In genomic region chr7:58658790-58659405, GRCm38 (mm10) we compare ENCODE assay signal across 8 mouse cellular contexts. TPM values are rescaled to one million over a fixed set of nuclear protein-coding genes. Genes with fewer than 3 reads are reported as not detected.
DNase-seq lines count a peak whose midpoint lies in the region; ATAC-seq and TF ChIP-seq lines count a peak whose summit lies in the region.

No protein-coding gene starts in this region.

- H3K79me3 ChIP-seq in C2C12 (ENCODE audit: low read depth) = peaks cover 17% of the 10 kb centered on the region

- H3K4me2 ChIP-seq in heart, embryonic 15.5 days = peak overlapping the region; percentile 92

- DNase-seq in T-cell, adult 2 months (ENCODE audit: low spot score) = no peak
- no peak for DNase-seq in layer of hippocampus, adult 9-11 months

- peak overlapping the region; percentile 52 for H3K4me3 ChIP-seq in erythroblast, embryonic 14.5 days (replicated peaks)
- H3K4me3 ChIP-seq in C2C12 (ENCODE audit: insufficient read depth, poor library complexity, severe bottlenecking) (peak overlapping the region; percentile 43), macrophage (ENCODE audit: inconsistent target) (peak overlapping the region; percentile 42)
- H3K4me3 ChIP-seq in heart, embryonic 15.5 days = peak overlapping the region; percentile 75

- peaks cover 2% of the 10 kb centered on the region; the same call in 1 of the 2 replicates for H3K4me1 ChIP-seq in erythroblast, embryonic 14.5 days (ENCODE audit: control insufficient read depth)
- peaks cover 5% of the 10 kb centered on the region; the same call in 1 of the 2 replicates for H3K4me1 ChIP-seq in heart, embryonic 15.5 days (replicated peaks)

- TF ChIP-seq CTCF in C2C12 (IDR thresholded peaks at IDR 0.05; ENCODE audit: control insufficient read depth, insufficient read depth, insufficient read length) = no peak

- peaks cover 19% of the 10 kb centered on the region for H3K27me3 ChIP-seq in erythroblast, embryonic 14.5 days (ENCODE audit: control insufficient read depth)
- no peaks in the 10 kb centered on the region for H3K27me3 ChIP-seq in C2C12 (ENCODE audit: control insufficient read depth, insufficient read depth, insufficient read length)
- no peaks in the 10 kb centered on the region for H3K27me3 ChIP-seq in heart, embryonic 15.5 days

- WGBS in heart, embryonic 15.5 days = 26% methylated on average over 14 of the region's 14 CpGs
- WGBS in macrophage (ENCODE audit: missing documents) = 22% methylated on average over 14 of the region's 14 CpGs

- peak overlapping the region; percentile 48 for H3ac ChIP-seq in C2C12 (ENCODE audit: control insufficient read depth, insufficient read length, low read depth)

- H3K9ac ChIP-seq in heart, embryonic 15.5 days = peak overlapping the region; percentile 61

- H3K9me3 ChIP-seq in erythroblast, embryonic 14.5 days (ENCODE audit: control insufficient read depth, low read length) = no peaks in the 10 kb centered on the region
- no peaks in the 10 kb centered on the region for H3K9me3 ChIP-seq in heart, embryonic 15.5 days (replicated peaks)

- ATAC-seq in erythroblast, adult 5-6 weeks (replicated peaks; ENCODE audit: low FRiP score, poor library complexity, severe bottlenecking) = no peak
- ATAC-seq in heart, embryonic 15.5 days (replicated peaks; ENCODE audit: insufficient number of reproducible peaks, insufficient read depth, low FRiP score, low read depth) = no peak
- ATAC-seq in activated CD4-positive, CD25-positive, alpha-beta regulatory T cell, adult 4 months = no peak

- H3K79me2 ChIP-seq in C2C12 (ENCODE audit: control insufficient read depth, insufficient read depth) = peaks cover 40% of the 10 kb centered on the region
- H3K79me2 ChIP-seq in macrophage (ENCODE audit: inconsistent target) = no peaks in the 10 kb centered on the region; the same call in 1 of the 2 replicates

- no peaks in the 10 kb centered on the region for H3K36me3 ChIP-seq in erythroblast, embryonic 14.5 days (ENCODE audit: control insufficient read depth)
- H3K36me3 ChIP-seq in C2C12 (ENCODE audit: control insufficient read depth, insufficient read depth) (peaks cover 5% of the 10 kb centered on the region), macrophage (ENCODE audit: inconsistent target) (no peaks in the 10 kb centered on the region)
- H3K36me3 ChIP-seq in heart, embryonic 15.5 days = no peaks in the 10 kb centered on the region

- H3K27ac ChIP-seq in heart, embryonic 15.5 days = peak overlapping the region; percentile 63; the same call in 1 of the 2 replicates
- no peak overlapping the region for H3K27ac ChIP-seq in macrophage

TF ChIP-seq in C2C12, 6 proteins besides CTCF, POLR2A, EP300 and RAD21:
- TF ChIP-seq MYOG (IDR thresholded peaks at IDR 0.05; ENCODE audit: control insufficient read depth, extremely low read depth, insufficient read length) (no peak), CEBPB (IDR thresholded peaks at IDR 0.05; ENCODE audit: low read depth) (no peak), MYOD1 (IDR thresholded peaks at IDR 0.05; ENCODE audit: control insufficient read depth, insufficient read length, low read depth) (no peak), MAX (IDR thresholded peaks at IDR 0.05) (no peak), USF1 (IDR thresholded peaks at IDR 0.05; ENCODE audit: low read depth) (no peak), FOSL1 (IDR thresholded peaks at IDR 0.05; ENCODE audit: insufficient read depth, low read length, poor library complexity, severe bottlenecking) (no peak)

RNA-seq across cellular contexts. Expression of gene Atp10a, which starts 2.9 kb away (rescaled TPM):
- 0.01 TPM in 1 of 2 replicates, not detected in the other for polyA plus RNA-seq in erythroblast, embryonic 14.5 days (2012)
- total RNA-seq in erythroblast, adult 5-6 weeks (2015; ENCODE audit: low replicate concordance) = 1.7 and 2.1 TPM in 2 replicates
- total RNA-seq in erythroblast, adult 5-6 weeks (2017; ENCODE audit: low replicate concordance) = 1.8 and 3.3 TPM in 2 replicates
- polyA plus RNA-seq in C2C12 (2012; fragmentation: generic; extraction: Trizol) (5.5 TPM), macrophage (2018) (1.7 to 3.0 TPM (median 2.4 TPM) in 3 replicates)
- polyA plus RNA-seq in heart, embryonic 15.5 days (2015; fragmentation: Nextera tagmentation; extraction: Ambion mirVana) = 1.5 and 2.4 TPM in 2 replicates
- total RNA-seq in macrophage (2018; cell fraction: chromatin; rRNA removed) = 10 to 100 TPM in 15 of 26 experiments, 1 to 10 TPM in 11; 5.4 to 55.6 (median 13.7) TPM
- 10 to 100 TPM in 4 of 26 experiments, 1 to 10 TPM in 22; 1.9 to 15.7 (median 5.9) TPM for total RNA-seq in macrophage (2018; cell fraction: cytosol; rRNA removed)
- total RNA-seq in macrophage (2018; cell fraction: nucleus; rRNA removed) = 10 to 100 TPM in 16 of 26 experiments, 1 to 10 TPM in 10; 4.9 to 86.0 (median 19.3) TPM
- 1 to 10 TPM; 5.4 to 5.6 TPM for polyA plus RNA-seq in activated CD4-positive, CD25-positive, alpha-beta regulatory T cell, adult 4 months (2017; shearing (Covaris generic))
